ENCODE assay signal across 9 mouse cellular contexts in the genomic region with DNA sequence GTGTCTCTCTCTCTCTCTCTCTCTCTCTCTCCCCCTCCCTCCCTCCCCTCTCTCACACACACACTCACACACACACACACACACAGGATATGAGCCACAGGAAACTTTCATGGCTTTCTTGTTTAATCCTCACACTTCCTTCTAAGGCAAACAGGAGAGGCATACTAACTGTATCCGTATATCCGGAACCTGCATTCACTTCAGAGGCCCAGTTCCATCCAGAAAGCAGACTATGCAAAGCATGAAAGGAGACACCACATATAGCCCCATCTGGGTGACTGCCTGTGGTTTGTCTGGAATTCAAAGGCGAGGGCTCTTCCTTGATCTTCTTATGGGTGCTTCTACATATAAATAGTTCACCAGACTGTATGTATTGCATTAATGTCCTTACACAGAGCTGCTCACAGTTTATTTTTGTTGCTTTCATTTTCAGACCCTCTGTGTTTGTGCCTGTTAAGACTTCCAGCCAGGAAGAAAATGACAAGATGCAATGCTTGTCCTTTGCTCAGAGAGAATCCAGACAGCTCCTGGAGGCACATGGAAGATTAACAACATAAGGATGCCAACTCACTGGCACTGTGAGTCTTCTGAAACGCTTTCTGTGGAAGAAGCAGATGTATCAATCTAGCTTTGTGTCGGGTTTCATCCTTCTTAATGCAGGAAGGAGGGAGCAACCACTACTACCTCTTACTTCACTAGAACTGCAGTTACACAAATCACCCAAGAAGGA. TPM values are rescaled to one million over a fixed set of nuclear protein-coding genes. Genes with fewer than 3 reads are reported as not detected.
DNase-seq lines count a peak whose midpoint lies in the region; ATAC-seq lines count a peak whose summit lies in the region.
"Had no signal": no experiment of that assay in that cellular context is flagged by ENCODE, and none has a peak within 500 bp of the region (broad histone marks: within the 10 kb centered on the region; RNA-seq: fewer than 3 reads in every experiment).

No protein-coding gene starts in this region.

- H3K9ac ChIP-seq in forebrain, embryonic 16.5 days (replicated peaks; ENCODE audit: low read depth, low read length) = no peak overlapping the region
- no peak overlapping the region for H3K9ac ChIP-seq in forebrain, embryonic 14.5 days (ENCODE audit: low read length)
- peak overlapping the region; percentile 31; the same call in 1 of the 2 replicates for H3K9ac ChIP-seq in lung, embryonic 16.5 days (ENCODE audit: low read length)
- no peak overlapping the region for H3K9ac ChIP-seq in hindbrain, embryonic 11.5 days (ENCODE audit: low read depth, low read length)

- no peaks in the 10 kb centered on the region for H3K27me3 ChIP-seq in forebrain, embryonic 16.5 days (replicated peaks; ENCODE audit: control insufficient read depth, insufficient read depth, low read length)
- no peaks in the 10 kb centered on the region for H3K27me3 ChIP-seq in forebrain, embryonic 14.5 days (replicated peaks; ENCODE audit: control insufficient read depth, insufficient read depth, low read length)
- H3K27me3 ChIP-seq in lung, embryonic 16.5 days (ENCODE audit: control insufficient read depth, insufficient read depth, low read depth, low read length) = no peaks in the 10 kb centered on the region
- no peaks in the 10 kb centered on the region for H3K27me3 ChIP-seq in hindbrain, embryonic 11.5 days (ENCODE audit: control insufficient read depth, insufficient read depth, low read length)

- no peak overlapping the region for H3K4me2 ChIP-seq in forebrain, embryonic 16.5 days (ENCODE audit: low read length)
- H3K4me2 ChIP-seq in forebrain, embryonic 14.5 days (ENCODE audit: low read length) = no peak overlapping the region
- H3K4me2 ChIP-seq in lung, embryonic 16.5 days (ENCODE audit: low read depth, low read length) = no peak overlapping the region
- H3K4me2 ChIP-seq in hindbrain, embryonic 11.5 days (replicated peaks; ENCODE audit: low read depth, low read length) = no peak overlapping the region

- H3K4me1 ChIP-seq in forebrain, embryonic 16.5 days (replicated peaks; ENCODE audit: control insufficient read depth, insufficient read depth, low read length) = peaks cover 24% of the 10 kb centered on the region
- H3K4me1 ChIP-seq in forebrain, embryonic 14.5 days (ENCODE audit: control insufficient read depth, insufficient read depth, low read length) = peaks cover 20% of the 10 kb centered on the region
- H3K4me1 ChIP-seq in lung, embryonic 16.5 days (replicated peaks; ENCODE audit: control insufficient read depth, insufficient read depth, low read length) = peaks cover 87% of the 10 kb centered on the region
- H3K4me1 ChIP-seq in hindbrain, embryonic 11.5 days (replicated peaks; ENCODE audit: control insufficient read depth, insufficient read depth, low read length) = no peaks in the 10 kb centered on the region; the same call in 1 of the 2 replicates

- H3K4me3 ChIP-seq in forebrain, embryonic 16.5 days (replicated peaks; ENCODE audit: low read length) = no peak overlapping the region
- no peak overlapping the region for H3K4me3 ChIP-seq in forebrain, embryonic 14.5 days (ENCODE audit: low read depth, low read length)
- H3K4me3 ChIP-seq in lung, embryonic 16.5 days (ENCODE audit: low read length) = no peak overlapping the region
- no peak overlapping the region for H3K4me3 ChIP-seq in hindbrain, embryonic 11.5 days (ENCODE audit: low read depth, low read length)

- H3K36me3 ChIP-seq in forebrain, embryonic 16.5 days (ENCODE audit: control insufficient read depth, insufficient read depth) = no peaks in the 10 kb centered on the region
- H3K36me3 ChIP-seq in forebrain, embryonic 14.5 days (ENCODE audit: control insufficient read depth, insufficient read depth, low read length) = 0 out of 2 replicates have a peak, but pooled peaks cover 3% of the 10 kb centered on the region
- H3K36me3 ChIP-seq in lung, embryonic 16.5 days (ENCODE audit: control insufficient read depth, insufficient read depth, low read length) = no peaks in the 10 kb centered on the region
- no peaks in the 10 kb centered on the region for H3K36me3 ChIP-seq in hindbrain, embryonic 11.5 days (ENCODE audit: control insufficient read depth, insufficient read depth, low read length)

- no peak for DNase-seq in forebrain, embryonic 14.5 days (ENCODE audit: low spot score)
- DNase-seq in lung, adult 18-20 months = no peak
- DNase-seq in hindbrain, embryonic 11.5 days (ENCODE audit: low spot score) = no peak
- peak; percentile 66 for DNase-seq in naive thymus-derived CD4-positive, alpha-beta T cell, adult 2 months (ENCODE audit: low read depth)
- DNase-seq in cerebellum, postnatal 10 days = no peak
- DNase-seq in layer of hippocampus, adult 8-10 months (ENCODE audit: low spot score in 2 of 2) = no peak
- DNase-seq: lung, adult 2 months had no signal

- ATAC-seq in forebrain, embryonic 16.5 days = no peak
- no peak for ATAC-seq in forebrain, embryonic 14.5 days
- 0 out of 2 replicates have a peak, but pooled peaks have one; percentile 6 for ATAC-seq in lung, embryonic 16.5 days (ENCODE audit: low read depth)
- ATAC-seq in hindbrain, embryonic 11.5 days (ENCODE audit: low FRiP score) = no peak

- WGBS in forebrain, embryonic 16.5 days = 73% methylated on average over 5 of the region's 5 CpGs
- WGBS in forebrain, embryonic 14.5 days = 87% methylated on average over 5 of the region's 5 CpGs
- WGBS in lung, embryonic 16.5 days = 47% methylated on average over 5 of the region's 5 CpGs
- WGBS in hindbrain, embryonic 11.5 days = 69% methylated on average over 5 of the region's 5 CpGs

- H3K27ac ChIP-seq in forebrain, embryonic 16.5 days (ENCODE audit: low read length) = peak overlapping the region; percentile 55
- H3K27ac ChIP-seq in forebrain, embryonic 14.5 days (ENCODE audit: low read depth, low read length) = no peak overlapping the region
- peak overlapping the region; percentile 81 for H3K27ac ChIP-seq in lung, embryonic 16.5 days (ENCODE audit: low read length)
- H3K27ac ChIP-seq in hindbrain, embryonic 11.5 days (ENCODE audit: low read depth, low read length) = 0 out of 2 replicates have a peak overlapping the region, but pooled peaks have one; percentile 20

- no peaks in the 10 kb centered on the region for H3K9me3 ChIP-seq in forebrain, embryonic 16.5 days (ENCODE audit: control insufficient read depth, low read length)
- no peaks in the 10 kb centered on the region for H3K9me3 ChIP-seq in forebrain, embryonic 14.5 days (replicated peaks; ENCODE audit: control insufficient read depth, low read length)
- no peaks in the 10 kb centered on the region for H3K9me3 ChIP-seq in lung, embryonic 16.5 days (ENCODE audit: control insufficient read depth, low read length)
- H3K9me3 ChIP-seq in hindbrain, embryonic 11.5 days (ENCODE audit: control insufficient read depth, low read length) = no peaks in the 10 kb centered on the region

RNA-seq across cellular contexts. Expression of a gene that starts 18.5 kb away (rescaled TPM):
- polyA plus RNA-seq in forebrain, embryonic 16.5 days (2015; fragmentation: Nextera tagmentation; extraction: Ambion mirVana) = 150 and 155 TPM in 2 replicates
- 101 and 128 TPM in 2 replicates for polyA plus RNA-seq in forebrain, embryonic 14.5 days (2014; fragmentation: Nextera tagmentation; extraction: Ambion mirVana)
- polyA plus RNA-seq in lung, embryonic 16.5 days (2015; fragmentation: Nextera tagmentation; extraction: Ambion mirVana) = 313 and 319 TPM in 2 replicates
- polyA plus RNA-seq in hindbrain, embryonic 11.5 days (2014; fragmentation: Nextera tagmentation; extraction: Ambion mirVana) = 134 and 157 TPM in 2 replicates
- total RNA-seq in layer of hippocampus, adult 8-10 months (2022) = 100 to 1,000 TPM; 136 to 138 (median 137) TPM

RNA-seq across cellular contexts. Expression of a gene that starts 38.0 kb away (rescaled TPM):
- polyA plus RNA-seq in forebrain, embryonic 16.5 days (2015; fragmentation: Nextera tagmentation; extraction: Ambion mirVana) = 296 and 297 TPM in 2 replicates
- 345 and 412 TPM in 2 replicates for polyA plus RNA-seq in forebrain, embryonic 14.5 days (2014; fragmentation: Nextera tagmentation; extraction: Ambion mirVana)
- 366 and 367 TPM in 2 replicates for polyA plus RNA-seq in lung, embryonic 16.5 days (2015; fragmentation: Nextera tagmentation; extraction: Ambion mirVana)
- 389 and 409 TPM in 2 replicates for polyA plus RNA-seq in hindbrain, embryonic 11.5 days (2014; fragmentation: Nextera tagmentation; extraction: Ambion mirVana)
- 100 to 1,000 TPM; 182 to 214 (median 197) TPM for total RNA-seq in layer of hippocampus, adult 8-10 months (2022)

RNA-seq across cellular contexts. Expression of a gene that starts 38.2 kb away (rescaled TPM):
- polyA plus RNA-seq in forebrain, embryonic 16.5 days (2015; fragmentation: Nextera tagmentation; extraction: Ambion mirVana) = 6.7 and 10.0 TPM in 2 replicates
- 6.1 and 6.9 TPM in 2 replicates for polyA plus RNA-seq in forebrain, embryonic 14.5 days (2014; fragmentation: Nextera tagmentation; extraction: Ambion mirVana)
- polyA plus RNA-seq in lung, embryonic 16.5 days (2015; fragmentation: Nextera tagmentation; extraction: Ambion mirVana) = 8.9 and 10.7 TPM in 2 replicates
- 4.3 and 5.0 TPM in 2 replicates for polyA plus RNA-seq in hindbrain, embryonic 11.5 days (2014; fragmentation: Nextera tagmentation; extraction: Ambion mirVana)
- total RNA-seq in layer of hippocampus, adult 8-10 months (2022) = 1 to 10 TPM; 1.3 to 3.5 (median 1.7) TPM
